Mouse (Mus musculus) hindbrain, embryonic 16.5 days (tissue): ENCODE results near the gene Trim16. TPM values are rescaled to one million over a fixed set of nuclear protein-coding genes. Genes with fewer than 3 reads are reported as not detected.

Experiments used
- ATAC-seq: fragments of 200-750 bp; cut with Nextera tagmentation; 2 replicates; pipeline ENCODE4 v1.8.0; 2017; ENCODE audit warnings: moderate TSS enrichment, moderate library complexity
- H3K27ac ChIP-seq: fragments of 300-500 bp; sonication (generic); 2 replicates; pipeline ENCODE4 v1.5.1; 2014; ENCODE audit warnings: low read depth, mild to moderate bottlenecking, control low read depth, low read length, moderate library complexity
- H3K27me3 ChIP-seq: fragments of 300-500 bp; sonication (generic); replicated peaks from 2 replicates; pipeline ENCODE4 v1.6.1; 2014; ENCODE audit warnings: low read length; ENCODE audit not compliant: control insufficient read depth, insufficient read depth
- H3K36me3 ChIP-seq: fragments of 300-500 bp; sonication (generic); 2 replicates; pipeline ENCODE4 v1.6.1; 2014; ENCODE audit warnings: mild to moderate bottlenecking, low read length, moderate library complexity, mixed read lengths; ENCODE audit not compliant: control insufficient read depth, insufficient read depth
- H3K4me1 ChIP-seq: fragments of 300-500 bp; sonication (generic); 2 replicates; pipeline ENCODE4 v1.6.1; 2014; ENCODE audit warnings: low read depth, low read length; ENCODE audit not compliant: control insufficient read depth, insufficient read depth
- H3K4me2 ChIP-seq: fragments of 300-500 bp; sonication (generic); 2 replicates; pipeline ENCODE4 v1.6.1; 2014; ENCODE audit warnings: mild to moderate bottlenecking, low read length, control low read depth, moderate library complexity
- H3K4me3 ChIP-seq: fragments of 300-500 bp; sonication (generic); 2 replicates; pipeline ENCODE4 v1.5.1; 2014; ENCODE audit warnings: mild to moderate bottlenecking, low read length, control low read depth, moderate library complexity
- H3K9ac ChIP-seq: fragments of 300-500 bp; sonication (generic); 2 replicates; pipeline ENCODE4 v1.6.1; 2014; ENCODE audit warnings: low read depth, mild to moderate bottlenecking, control low read depth, low read length, moderate library complexity
- H3K9me3 ChIP-seq: fragments of 300-500 bp; sonication (generic); 2 replicates; pipeline ENCODE4 v1.6.1; 2014; ENCODE audit warnings: mild to moderate bottlenecking, low read length, moderate library complexity; ENCODE audit not compliant: control insufficient read depth
- WGBS: fragments of 180-500 bp; shearing (Covaris S2); extraction: QIAGEN DNeasy Blood & Tissue Kit; methylation state at CpG from one replicate; pipeline ENCODE4 v1.1.7; 2014; 5-methylcytosine and 5-hydroxymethylcytosine counted together
- polyA plus RNA-seq: library from polyadenylated mRNA; unstranded; fragments of >200 nt; fragmentation: Nextera tagmentation; extraction: Ambion mirVana; gene quantifications from 2 replicates; pipeline ENCODE4 v1.2.1, GENCODE M21; 2015

The Trim16 gene
- 8.0 and 8.4 TPM in 2 replicates for polyA plus RNA-seq

DNA sequence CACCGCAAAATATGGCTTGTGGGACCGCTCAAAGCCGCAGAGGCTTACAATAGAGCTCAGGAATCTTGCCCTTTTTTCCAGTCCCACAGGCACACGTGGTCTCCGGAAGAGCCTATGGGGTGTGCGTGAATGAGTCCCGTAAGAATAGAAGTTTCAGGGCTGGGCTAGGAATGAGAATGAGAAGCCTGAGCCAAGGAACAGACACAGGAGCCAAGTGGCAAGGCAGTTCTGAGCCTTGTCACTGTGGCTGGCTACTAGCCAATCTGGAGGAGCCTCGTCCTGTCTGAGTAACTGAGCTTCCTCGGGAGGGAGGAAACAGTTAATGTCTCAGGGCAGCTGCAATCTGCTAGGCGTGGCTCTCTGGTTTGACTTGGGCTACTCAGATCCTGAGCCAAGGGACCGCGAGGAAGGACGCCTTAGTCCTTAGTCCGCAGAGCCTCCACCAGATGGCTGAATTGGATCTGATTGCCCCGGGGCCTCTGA lies at the start of gene Trim16:
Gene Trim16, plus strand, starts transcription at position 173 of the 483 bp plus-strand sequence.
- Histone ChIP-seq H3K4me1 (peaks cover 8% of the 10 kb centered on the region), H3K4me3 (peak within 1 kb of the TSS; percentile 47), H3K9me3 (no peaks in the 10 kb centered on the region), H3K9ac (peak within 1 kb of the TSS; percentile 62), H3K27ac (peak within 1 kb of the TSS; percentile 55; the same call in 1 of the 2 replicates), H3K4me2 (peak within 1 kb of the TSS; percentile 77), H3K36me3 (no peaks in the 10 kb centered on the region), H3K27me3 (no peaks in the 10 kb centered on the region)
- WGBS: 7% methylated on average over 15 of the region's 15 CpGs
- ATAC-seq: peak; percentile 90

DNA sequence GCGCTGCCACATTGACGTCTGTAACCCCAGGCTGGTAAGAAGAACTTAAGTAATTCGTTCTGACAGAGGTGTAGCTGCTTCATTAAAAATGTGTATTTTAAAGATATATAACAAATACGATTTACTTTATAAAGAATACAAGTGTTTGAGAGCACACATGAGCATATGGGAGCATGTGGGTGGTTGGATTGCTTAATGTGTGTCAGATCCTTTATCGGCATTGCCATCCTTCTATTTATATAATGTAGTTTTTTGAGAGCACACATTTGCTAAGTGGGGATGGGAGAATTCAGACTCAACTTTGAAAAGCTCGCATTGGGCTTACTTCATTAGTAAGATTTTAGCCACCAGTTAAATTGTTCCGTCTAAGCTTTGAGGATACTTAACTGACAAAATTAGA lies 43.5 kb upstream of the Trim16 start:
- no peak overlapping the region for H3K9ac ChIP-seq
- no peaks in the 10 kb centered on the region for H3K4me1 ChIP-seq
- H3K4me2 ChIP-seq: no peak overlapping the region
- WGBS: 94% methylated on average over 7 of the region's 7 CpGs
- no peak overlapping the region for H3K27ac ChIP-seq
- H3K27me3 ChIP-seq: no peaks in the 10 kb centered on the region
- H3K36me3 ChIP-seq: peaks cover 48% of the 10 kb centered on the region
- ATAC-seq: no peak
- no peak overlapping the region for H3K4me3 ChIP-seq
- peaks cover 51% of the 10 kb centered on the region for H3K9me3 ChIP-seq

DNA sequence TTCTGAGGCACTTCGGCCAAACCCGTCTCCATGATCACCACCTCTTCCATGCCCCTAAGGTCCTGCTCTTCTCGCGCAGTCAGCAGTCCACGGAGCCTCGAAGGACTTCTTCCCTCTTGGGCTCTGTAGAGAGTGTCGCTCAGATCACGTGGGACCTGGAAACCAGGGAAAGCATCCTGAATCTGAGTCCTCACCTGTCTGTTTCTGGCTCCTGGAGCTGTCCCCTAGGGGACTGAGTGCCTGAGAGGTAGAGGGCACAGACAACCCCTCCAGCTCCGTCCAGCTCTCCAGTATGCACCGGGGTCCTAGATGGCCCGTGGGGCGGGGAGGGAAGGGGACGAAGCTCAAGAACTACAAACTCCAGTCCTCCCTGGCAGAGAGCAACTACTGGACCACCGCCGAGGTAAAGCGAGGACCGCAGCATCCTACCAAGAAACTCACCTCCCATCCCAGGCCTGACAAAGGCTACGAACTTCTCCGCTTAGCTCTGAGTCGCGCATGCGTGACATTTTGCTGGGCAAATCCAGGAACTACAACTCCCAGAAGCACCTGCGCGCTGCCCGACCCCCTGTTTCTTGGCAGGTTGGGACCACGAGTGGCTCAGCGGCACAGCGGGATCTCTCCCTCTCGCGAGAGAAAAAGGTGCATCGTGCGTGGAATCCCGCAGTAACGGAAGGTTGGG lies 31.0 kb upstream of the Trim16 start, which contains the start of gene Zfp286:
Gene Zfp286, minus strand, starts transcription at position 528 of the 682 bp plus-strand sequence.
- 5% methylated on average over 34 of the region's 34 CpGs for WGBS
- Histone ChIP-seq H3K36me3 (peaks cover 17% of the 10 kb centered on the region), H3K27ac (peak within 1 kb of the TSS; percentile 72), H3K4me2 (peak within 1 kb of the TSS; percentile 70), H3K9ac (peak within 1 kb of the TSS; percentile 84), H3K9me3 (peaks cover 8% of the 10 kb centered on the region), H3K27me3 (no peaks in the 10 kb centered on the region), H3K4me3 (peak within 1 kb of the TSS; percentile 75), H3K4me1 (peaks cover 7% of the 10 kb centered on the region)
- ATAC-seq: peak; percentile 98

DNA sequence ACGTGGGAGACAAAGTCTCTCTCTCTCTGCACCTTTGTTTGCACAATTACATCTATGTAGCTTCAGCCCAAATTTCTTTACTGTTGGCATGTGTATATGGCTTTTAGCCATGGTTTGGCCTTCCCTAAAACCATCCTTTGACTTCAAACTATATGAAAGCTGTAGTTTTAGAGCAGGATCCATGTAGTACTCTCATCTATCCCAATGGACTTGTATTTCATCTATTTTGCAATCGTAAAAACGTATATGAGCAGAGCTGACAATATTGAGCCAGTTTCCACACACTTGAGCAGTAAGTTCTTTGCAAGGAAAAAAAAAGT lies 30.5 kb upstream of the Trim16 start:
- ATAC-seq: no peak
- Histone ChIP-seq H3K4me3 (peak overlapping the region; percentile 75), H3K9me3 (peaks cover 4% of the 10 kb centered on the region), H3K9ac (peak overlapping the region; percentile 64), H3K4me2 (peak overlapping the region; percentile 70), H3K4me1 (peaks cover 7% of the 10 kb centered on the region), H3K27ac (peak overlapping the region; percentile 72), H3K27me3 (no peaks in the 10 kb centered on the region), H3K36me3 (peaks cover 12% of the 10 kb centered on the region)
- WGBS: 49% methylated on average over 3 of the region's 3 CpGs

DNA sequence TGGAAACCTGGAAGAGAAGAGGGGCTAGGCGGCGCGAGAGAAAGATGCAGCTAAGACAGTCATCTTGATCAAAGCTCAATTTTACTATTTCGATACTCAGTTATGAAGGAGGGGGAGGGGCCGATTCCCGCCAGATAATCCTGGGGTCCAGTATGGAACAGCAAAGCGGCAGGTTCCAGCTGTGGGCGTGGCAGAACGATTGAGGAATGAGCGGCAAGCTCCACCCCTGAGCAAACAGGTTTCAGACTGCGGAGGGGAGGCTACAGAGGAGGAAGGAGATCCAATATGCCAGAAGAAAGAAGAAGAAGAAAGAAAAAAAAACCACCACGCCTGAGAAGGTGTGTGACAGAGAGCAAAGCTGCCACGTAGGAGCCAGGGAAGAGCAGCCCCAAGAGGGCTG lies 15.9 kb upstream of the Trim16 start:
- 56% methylated on average over 13 of the region's 13 CpGs for WGBS

DNA sequence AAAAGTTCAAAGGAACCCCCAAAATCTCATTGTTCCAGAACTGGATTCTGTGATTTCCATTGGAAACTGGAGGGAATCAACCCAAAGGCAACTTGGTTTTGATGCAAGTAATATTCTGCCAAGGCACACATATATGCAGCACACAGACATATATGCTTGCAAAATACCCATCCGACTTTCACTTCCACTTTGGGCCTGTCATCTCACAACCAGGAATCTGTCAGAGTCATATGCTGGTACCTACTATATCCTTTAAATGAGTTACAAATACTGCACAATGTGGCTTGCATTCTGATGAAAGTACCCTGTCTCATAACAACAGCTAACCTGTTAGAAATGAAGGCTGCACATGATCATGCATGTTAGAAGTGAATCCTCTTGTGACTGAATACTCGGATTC lies 12.1 kb upstream of the Trim16 start:
- Histone ChIP-seq H3K4me1 (no peaks in the 10 kb centered on the region), H3K4me2 (no peak overlapping the region), H3K9me3 (no peaks in the 10 kb centered on the region), H3K9ac (no peak overlapping the region), H3K36me3 (no peaks in the 10 kb centered on the region), H3K27me3 (no peaks in the 10 kb centered on the region), H3K4me3 (no peak overlapping the region), H3K27ac (no peak overlapping the region)
- ATAC-seq: no peak
- WGBS: 84% methylated on average over 2 of the region's 2 CpGs

More for the DNA sequence above, 15.9 kb upstream of the Trim16 start:
- Histone ChIP-seq H3K9me3 (no peaks in the 10 kb centered on the region), H3K4me2 (no peak overlapping the region), H3K9ac (no peak overlapping the region), H3K27me3 (no peaks in the 10 kb centered on the region), H3K27ac (no peak overlapping the region), H3K4me1 (no peaks in the 10 kb centered on the region), H3K4me3 (no peak overlapping the region), H3K36me3 (no peaks in the 10 kb centered on the region)
- no peak for ATAC-seq

DNA sequence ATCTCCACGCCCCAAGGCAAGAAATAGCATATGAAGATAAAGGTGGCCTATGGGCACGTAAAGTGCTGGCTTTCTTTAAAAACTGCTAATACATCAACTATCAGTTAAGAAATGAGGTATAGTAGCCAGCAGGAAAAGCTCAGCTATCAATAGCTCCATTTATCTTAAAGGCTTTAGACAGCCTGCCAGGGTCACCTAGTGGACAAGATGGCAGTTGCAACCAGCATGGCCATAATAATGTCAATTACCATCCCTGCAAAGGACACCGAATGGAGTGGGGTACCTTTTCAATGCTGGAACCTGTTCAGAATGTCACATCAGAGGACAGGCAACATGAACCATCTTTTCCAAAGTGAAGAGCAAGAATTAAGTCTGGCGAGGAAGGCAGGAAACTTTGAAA lies 10.8 kb upstream of the Trim16 start:
- H3K9me3 ChIP-seq: no peaks in the 10 kb centered on the region
- no peaks in the 10 kb centered on the region for H3K27me3 ChIP-seq
- 73% methylated on average over 4 of the region's 4 CpGs for WGBS
- no peak overlapping the region for H3K27ac ChIP-seq
- H3K36me3 ChIP-seq: no peaks in the 10 kb centered on the region
- ATAC-seq: no peak
- no peak overlapping the region for H3K9ac ChIP-seq
- H3K4me1 ChIP-seq: no peaks in the 10 kb centered on the region
- H3K4me3 ChIP-seq: no peak overlapping the region
- H3K4me2 ChIP-seq: no peak overlapping the region

DNA sequence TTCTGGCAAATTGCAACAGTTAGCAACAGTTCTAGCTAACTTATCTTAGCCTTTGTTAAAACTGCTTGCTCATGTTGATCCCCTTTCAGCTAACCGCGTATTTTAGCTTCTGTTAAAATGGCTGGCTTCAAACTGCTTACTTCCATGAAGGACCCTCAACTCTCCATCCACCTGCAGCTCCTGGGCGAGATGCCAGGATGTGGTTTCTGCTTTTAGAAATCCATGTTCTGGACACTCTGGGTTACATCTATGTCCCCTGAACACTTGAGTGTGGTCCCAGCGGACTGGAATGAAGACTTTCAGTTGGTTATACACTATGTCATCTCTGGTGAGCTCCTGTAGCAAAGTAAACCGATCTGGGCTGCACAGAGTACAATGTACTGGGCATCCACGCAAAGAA lies 7.8 kb upstream of the Trim16 start:
- H3K9me3 ChIP-seq: no peaks in the 10 kb centered on the region
- no peaks in the 10 kb centered on the region for H3K36me3 ChIP-seq
- H3K9ac ChIP-seq: no peak overlapping the region
- WGBS: 91% methylated on average over 6 of the region's 6 CpGs
- H3K27me3 ChIP-seq: no peaks in the 10 kb centered on the region
- H3K4me1 ChIP-seq: no peaks in the 10 kb centered on the region
- no peak overlapping the region for H3K4me3 ChIP-seq
- ATAC-seq: no peak
- no peak overlapping the region for H3K27ac ChIP-seq
- no peak overlapping the region for H3K4me2 ChIP-seq

DNA sequence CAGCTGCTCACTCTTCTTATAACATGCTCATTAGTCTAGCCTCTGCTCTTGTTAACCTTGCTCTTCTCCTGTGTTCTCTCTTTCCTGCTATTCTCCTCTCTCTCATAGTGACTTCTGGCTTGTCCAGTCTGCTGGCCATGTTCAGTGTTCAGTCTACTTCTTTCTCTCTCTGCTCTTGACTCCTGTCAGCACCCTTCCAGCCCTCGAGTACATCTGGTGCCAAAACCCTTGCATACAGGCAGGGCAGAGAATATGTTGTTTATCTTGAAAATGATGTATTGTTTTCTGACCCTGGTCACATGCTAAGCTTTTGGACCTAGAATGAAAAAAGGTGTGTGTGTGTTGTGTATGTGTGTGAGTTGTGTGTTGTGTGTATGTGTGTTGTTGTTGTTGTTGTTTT lies 6.5 kb upstream of the Trim16 start:
- 55% methylated on average over 1 of the region's 1 CpGs for WGBS
- Histone ChIP-seq H3K27me3 (no peaks in the 10 kb centered on the region), H3K9ac (no peak overlapping the region), H3K4me3 (no peak overlapping the region), H3K27ac (no peak overlapping the region), H3K4me1 (no peaks in the 10 kb centered on the region), H3K9me3 (no peaks in the 10 kb centered on the region), H3K4me2 (no peak overlapping the region), H3K36me3 (no peaks in the 10 kb centered on the region)
- no peak for ATAC-seq
